Mouse (Mus musculus) large intestine, adult 2 months (tissue): ENCODE measurements around the gene Cd200r1. TPM values are rescaled to one million over a fixed set of nuclear protein-coding genes. Genes with fewer than 3 reads are reported as not detected.
"Not testable (repeated sequence)": the region's sequence is repeated elsewhere in the genome, so short reads cannot be mapped to it uniquely, and the experiment has no call there.

ENCODE experiments used
- DNase-seq: peaks from one replicate; pipeline ENCODE4 v3.0.0-alpha.2; 2012; ENCODE audit warnings: low read depth, low spot score
- WGBS: fragments of 180-500 bp; shearing (Covaris S2); methylation state at CpG from one replicate; pipeline ENCODE4 v1.1.7; 2018; 5-methylcytosine and 5-hydroxymethylcytosine counted together
- polyA plus RNA-seq: library from polyadenylated mRNA; depleted of rRNA; stranded (reverse); fragments of >200 nt; gene quantifications from 2 replicates; pipeline ENCODE4 v1.2.3, GENCODE M21; 2012

Cd200r1 gene
- polyA plus RNA-seq, 1 experiment, result 0.78 TPM

GRCm38 (mm10) chr16:44757700-44758099 lies 7.8 kb upstream of the Cd200r1 start:
- 34% methylated on average over 8 of the region's 8 CpGs for WGBS

DNA sequence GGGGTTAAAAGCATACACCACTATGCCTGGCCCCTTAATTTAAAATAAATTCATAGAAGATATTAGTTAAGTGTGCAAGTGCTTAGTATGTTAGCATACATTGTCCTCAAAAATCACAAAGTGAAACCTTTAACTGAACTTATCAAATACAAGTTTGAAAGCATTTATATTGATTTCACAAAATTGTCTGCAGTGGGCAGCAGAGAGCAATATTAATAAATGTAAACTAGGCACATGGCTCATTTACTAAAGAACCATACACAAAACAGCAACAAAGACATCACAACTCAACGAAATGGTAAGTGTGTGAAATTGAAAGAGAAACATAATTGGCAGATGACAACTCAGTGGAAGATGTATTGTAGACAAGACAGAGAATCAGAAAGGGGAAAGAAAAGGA lies 3.7 kb upstream of the Cd200r1 start:
- no peak for DNase-seq
- WGBS, result 31% methylated on average over 1 of the region's 1 CpGs

More at GRCm38 (mm10) chr16:44757700-44758099, 7.8 kb upstream of the Cd200r1 start:
- DNase-seq, result no peak

DNA sequence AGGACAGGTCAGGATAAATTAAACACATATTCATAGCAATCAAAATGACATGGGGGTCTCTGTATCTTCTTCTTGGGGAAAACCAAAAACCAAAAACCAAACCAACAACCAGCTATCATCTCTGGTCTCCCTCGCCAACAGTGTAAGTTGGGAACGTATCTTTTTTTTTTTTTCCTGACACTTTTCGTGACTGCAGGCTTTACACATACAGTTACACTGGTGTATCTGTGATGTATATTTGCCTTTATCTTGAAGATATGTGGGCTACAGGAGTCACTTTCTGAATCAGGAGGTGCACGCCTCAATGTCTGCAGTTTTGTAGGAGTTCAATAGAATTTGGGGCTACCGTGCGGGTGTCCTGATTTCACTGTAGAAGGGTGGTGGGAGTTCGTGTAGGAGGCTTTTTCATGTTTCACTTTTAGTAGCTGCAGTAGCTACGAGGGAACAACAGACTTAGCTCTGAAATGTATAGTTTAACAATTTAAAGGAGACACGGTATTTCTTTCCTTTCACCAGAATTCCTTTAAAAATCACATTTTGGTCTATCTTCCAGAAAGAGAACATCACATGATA lies 870 bp downstream of the Cd200r1 start:
- no peak for DNase-seq
- 74% methylated on average over 9 of the region's 9 CpGs for WGBS

GRCm38 (mm10) chr16:44767506-44767905 lies 2.0 kb downstream of the Cd200r1 start:
- WGBS, result 67% methylated on average over 7 of the region's 7 CpGs
- DNase-seq, result no peak

DNA sequence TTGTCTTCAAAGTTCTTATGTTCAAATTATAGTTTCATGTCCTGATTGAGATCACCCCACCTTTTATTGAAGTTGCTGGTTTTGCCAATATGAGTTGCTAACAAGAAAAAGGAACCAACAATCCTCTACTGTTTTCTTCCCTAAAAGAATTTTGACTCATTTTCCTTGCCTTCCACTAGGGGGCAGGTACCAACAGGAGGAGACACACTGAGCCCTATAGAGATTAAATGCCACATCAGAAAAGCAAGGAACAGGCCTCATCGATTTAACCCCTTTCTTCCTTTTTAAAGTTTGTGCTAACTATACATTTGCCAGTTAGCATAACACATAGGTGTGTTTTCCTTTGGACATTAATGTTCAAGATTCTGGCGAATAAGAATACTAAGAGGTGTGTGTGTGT lies 2.4 kb downstream of the Cd200r1 start:
- WGBS, result 37% methylated on average over 2 of the region's 2 CpGs
- peak; percentile 18 for DNase-seq

DNA sequence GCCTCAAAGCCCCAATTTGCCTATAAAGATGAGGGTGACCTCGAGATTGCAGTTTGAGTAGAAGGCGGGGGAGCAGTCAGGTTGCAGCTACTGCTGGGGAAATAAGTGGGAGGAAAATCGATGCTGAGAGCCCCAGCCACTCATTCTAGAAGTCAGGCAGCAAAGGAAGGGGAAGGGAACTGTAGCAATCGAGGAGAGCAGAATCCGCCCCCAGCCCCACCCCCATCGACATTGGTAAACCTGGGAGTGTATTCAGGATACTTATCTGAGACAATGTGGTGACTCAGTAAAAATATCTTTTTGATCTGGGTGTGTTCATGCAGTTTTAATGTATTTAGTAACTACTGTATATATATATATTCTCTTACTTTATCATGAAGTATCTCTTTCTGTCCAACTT lies 7.0 kb downstream of the Cd200r1 start:
- DNase-seq, result no peak
- WGBS, result 43% methylated on average over 6 of the region's 6 CpGs

DNA sequence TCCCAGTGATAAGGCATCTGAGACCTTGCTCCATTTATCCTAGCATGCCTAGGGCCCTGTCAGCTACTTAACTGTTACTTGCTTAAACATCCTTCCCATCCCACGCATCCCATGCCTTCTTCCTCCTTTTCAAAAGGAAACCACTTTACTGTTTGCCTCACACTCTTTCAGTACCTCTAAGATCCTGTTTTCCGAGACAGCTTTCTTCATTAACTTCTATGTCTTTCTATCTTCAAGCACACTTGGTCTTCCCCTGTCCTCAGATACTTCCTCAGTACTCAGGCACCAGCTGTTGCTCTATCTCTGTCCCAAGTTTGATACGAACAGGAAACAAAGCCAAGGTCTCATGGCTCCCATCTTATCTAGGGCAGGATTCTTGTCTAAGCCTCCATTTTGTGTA lies 8.1 kb downstream of the Cd200r1 start:
- 77% methylated on average over 3 of the region's 3 CpGs for WGBS
- DNase-seq, result no peak

DNA sequence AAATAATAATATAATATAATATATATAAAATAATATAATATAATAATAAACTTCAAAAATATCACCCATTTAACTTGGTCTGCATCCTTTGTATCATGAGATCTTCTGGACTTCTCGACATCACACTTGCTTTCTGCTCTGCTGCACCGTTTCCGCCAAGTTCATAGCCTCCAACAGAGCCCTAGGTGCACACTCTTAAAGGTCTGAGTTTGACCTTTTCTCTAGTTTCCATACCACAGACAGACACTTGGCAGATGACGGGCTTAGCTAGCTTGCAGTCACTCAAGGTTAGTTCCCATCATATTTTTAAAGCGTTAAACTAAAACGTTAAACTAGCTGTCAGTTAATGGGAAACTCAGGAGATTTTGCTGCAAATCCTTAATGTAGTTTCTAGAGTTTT lies 8.7 kb downstream of the Cd200r1 start:
- DNase-seq, result no peak
- 84% methylated on average over 6 of the region's 6 CpGs for WGBS

DNA sequence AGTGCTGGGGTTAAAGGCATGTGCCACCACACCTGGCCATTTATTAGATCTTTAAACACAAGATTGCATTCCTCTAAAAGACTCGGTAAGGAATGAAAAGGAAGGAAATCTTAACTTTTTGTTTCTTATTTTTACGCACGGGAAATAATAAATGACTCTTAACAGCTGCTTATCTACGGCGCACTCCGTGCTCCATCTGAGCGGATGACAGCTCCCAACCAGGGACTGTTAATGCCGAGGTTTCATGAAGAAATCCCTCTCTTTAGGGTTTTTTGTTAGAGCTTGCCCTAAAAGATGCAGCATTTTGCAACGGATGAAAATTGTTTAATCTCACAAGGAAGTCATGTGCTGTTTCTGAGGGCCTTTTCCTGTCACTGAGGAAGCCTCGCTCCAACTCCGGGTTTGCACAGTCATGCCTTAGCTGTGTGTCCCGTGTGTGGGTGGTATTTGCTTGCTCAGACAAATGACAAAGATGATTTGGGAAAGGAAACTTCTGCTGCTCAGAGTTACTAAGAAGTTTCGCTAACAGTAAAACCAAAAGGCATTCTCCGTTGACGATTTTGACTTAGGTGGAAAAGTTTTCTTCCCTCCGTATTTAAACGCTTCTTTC lies 13.1 kb downstream of the Cd200r1 start:
- DNase-seq, result no peak
- WGBS, result 59% methylated on average over 17 of the region's 17 CpGs

- WGBS, result 76% methylated on average over 5 of the region's 5 CpGs
- DNase-seq, result no peak
Observed at GRCm38 (mm10) chr16:44779494-44779893, 14.0 kb downstream of the Cd200r1 start.

DNA sequence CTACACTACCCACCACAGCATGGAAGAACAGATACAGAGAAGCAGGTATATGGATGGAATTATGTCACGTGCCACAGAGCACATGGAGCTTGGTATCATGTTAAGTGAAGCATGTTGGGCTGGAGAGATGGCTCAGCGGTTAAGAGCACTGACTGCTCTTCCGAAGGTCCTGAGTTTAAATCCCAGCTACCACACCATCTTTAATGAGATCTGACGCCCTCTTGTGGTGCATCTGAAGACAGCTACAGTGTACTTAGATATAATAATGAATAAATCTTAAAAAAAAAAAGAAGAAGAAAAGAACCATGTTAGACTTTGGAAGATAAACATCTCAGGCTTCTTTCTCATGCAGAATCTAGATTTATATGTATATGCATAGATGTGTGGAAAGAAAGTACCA lies 15.2 kb downstream of the Cd200r1 start:
- DNase-seq, result no peak
- 75% methylated on average over 4 of the region's 4 CpGs for WGBS

DNA sequence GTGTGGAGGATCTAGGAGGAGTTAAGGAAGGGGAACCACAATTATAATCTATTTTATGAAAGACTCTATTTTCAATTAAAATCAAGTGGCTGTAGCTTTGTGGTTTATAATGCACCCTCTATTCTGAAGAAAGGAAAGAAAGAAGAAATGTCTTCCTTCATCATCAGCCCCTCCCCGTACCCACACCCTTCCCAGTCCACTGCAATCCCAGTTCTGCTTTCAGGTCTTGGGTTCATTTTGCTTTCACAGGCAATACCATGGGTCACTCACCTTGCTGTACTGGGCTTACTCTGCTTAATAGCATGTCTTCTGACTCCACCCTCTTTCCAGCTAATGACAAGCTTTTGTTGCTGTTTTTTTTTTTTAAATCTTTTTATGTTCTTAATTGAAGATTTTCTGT lies 21.4 kb downstream of the Cd200r1 start:
- no peak for DNase-seq
- WGBS, result 76% methylated on average over 1 of the region's 1 CpGs

DNA sequence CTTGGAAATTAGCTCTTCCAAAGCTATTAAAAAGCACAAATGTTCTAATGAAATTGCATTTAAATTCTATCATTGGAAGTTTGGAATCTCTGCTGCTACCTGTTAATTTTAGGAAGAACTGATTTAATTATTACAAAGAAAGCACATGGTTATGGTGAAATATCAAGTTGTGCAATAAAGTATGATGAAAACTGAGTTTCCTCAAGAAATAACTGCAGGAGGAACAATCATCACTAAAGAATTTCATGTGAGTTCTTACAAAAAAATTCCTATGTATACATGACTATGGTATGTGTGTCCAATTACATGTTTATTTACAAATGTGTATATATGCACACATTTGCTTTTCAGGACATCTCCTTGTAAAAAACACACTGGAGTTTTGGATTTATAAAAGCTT lies 28.9 kb downstream of the Cd200r1 start:
- DNase-seq, result no peak

DNA sequence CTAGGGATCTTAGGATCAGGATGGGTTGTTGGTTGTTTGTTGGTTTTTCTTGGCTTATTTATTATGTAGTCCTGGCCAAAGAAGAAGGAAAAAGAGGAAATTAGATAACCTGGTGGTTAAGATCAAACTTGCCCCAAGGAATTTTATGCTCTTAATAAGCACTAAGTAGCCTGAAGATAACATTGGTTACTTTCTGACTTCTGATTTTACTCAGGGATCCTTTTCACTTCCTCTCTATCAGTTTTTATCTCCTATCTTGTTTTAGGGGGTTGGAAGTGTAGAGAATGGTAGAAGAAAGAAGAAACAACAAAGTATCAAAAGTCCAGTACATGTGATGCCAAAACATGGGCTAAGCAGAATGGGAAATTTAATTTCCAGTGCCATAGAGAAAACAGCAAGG lies 40.4 kb downstream of the Cd200r1 start:
- DNase-seq, result no peak

DNA sequence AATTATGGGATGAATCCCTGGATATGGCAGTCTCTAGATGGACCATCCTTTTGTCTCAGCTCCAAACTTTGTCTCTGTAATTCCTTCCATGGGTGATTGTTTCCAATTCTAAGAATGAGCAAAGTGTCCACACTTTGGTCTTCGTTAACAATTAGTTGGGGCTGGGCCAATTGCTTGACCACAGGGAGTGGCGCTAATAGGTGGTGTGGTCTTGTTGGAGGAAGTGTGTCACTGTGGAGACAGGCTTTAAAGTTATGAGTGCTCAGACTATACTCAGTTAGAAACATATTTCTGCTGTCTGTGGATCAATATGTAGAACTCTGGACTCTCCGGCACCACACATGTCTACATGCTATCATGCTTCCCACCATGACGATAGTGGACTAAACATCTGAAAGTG lies 44.7 kb downstream of the Cd200r1 start:
- not testable (repeated sequence) for DNase-seq
- 98% methylated on average over 4 of the region's 4 CpGs for WGBS

- no peak for DNase-seq
- 85% methylated on average over 3 of the region's 3 CpGs for WGBS
Observed at GRCm38 (mm10) chr16:44811544-44811943, 46.0 kb downstream of the Cd200r1 start, which contains the start of gene Cd200r4. TSS of gene Cd200r4 (plus strand) at chr16:44811733.

GRCm38 (mm10) chr16:44812468-44813065 lies 47.0 kb downstream of the Cd200r1 start:
- WGBS, result 76% methylated on average over 6 of the region's 6 CpGs
- DNase-seq, result no peak

- DNase-seq, result no peak
- 53% methylated on average over 1 of the region's 1 CpGs for WGBS
Observed at GRCm38 (mm10) chr16:44818010-44818409, 52.5 kb downstream of the Cd200r1 start.

- WGBS, result 73% methylated on average over 4 of the region's 4 CpGs
- no peak for DNase-seq
Observed at GRCm38 (mm10) chr16:44820545-44820944, 55.0 kb downstream of the Cd200r1 start.

GRCm38 (mm10) chr16:44832286-44832685 lies 66.8 kb downstream of the Cd200r1 start:
- WGBS, result 58% methylated on average over 3 of the region's 3 CpGs
- DNase-seq, result no peak

DNA sequence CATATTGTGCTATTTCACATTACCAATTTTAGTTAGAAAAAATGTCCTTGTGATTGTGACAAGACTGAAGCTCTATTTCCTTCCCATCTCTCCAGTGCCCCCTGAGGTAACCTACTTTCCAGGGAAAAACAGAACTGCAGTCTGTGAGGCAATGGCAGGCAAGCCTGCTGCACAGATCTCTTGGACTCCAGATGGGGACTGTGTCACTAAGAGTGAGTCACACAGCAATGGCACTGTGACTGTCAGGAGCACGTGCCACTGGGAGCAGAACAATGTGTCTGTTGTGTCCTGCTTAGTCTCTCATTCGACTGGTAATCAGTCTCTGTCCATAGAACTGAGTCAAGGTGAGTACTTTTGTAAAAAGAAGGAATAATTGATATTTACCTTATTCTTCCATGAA lies 67.7 kb downstream of the Cd200r1 start:
- 15% methylated on average over 2 of the region's 2 CpGs for WGBS
- not testable (repeated sequence) for DNase-seq
